Mouse (Mus musculus) lung, postnatal 0 days (tissue): Measurements from ENCODE around the gene Sox15. TPM values are rescaled to one million over a fixed set of nuclear protein-coding genes. Genes with fewer than 3 reads are reported as not detected.
A peak's percentile ranks its signal among the peaks of the same experiment; 100 is the strongest.

Source experiments
- ATAC-seq: fragments of 200-750 bp; cut with Nextera tagmentation; 2 replicates; pipeline ENCODE4 v1.8.0; 2017; ENCODE audit warnings: moderate library complexity
- DNase-seq: peaks from one replicate; pipeline ENCODE4 v3.0.0-alpha.2; 2016; ENCODE audit warnings: low spot score
- H3K27ac ChIP-seq: fragments of 300-500 bp; sonication (generic); 2 replicates; pipeline ENCODE4 v1.5.1; 2014; ENCODE audit warnings: antibody characterized with exemption, mild to moderate bottlenecking, low read length, mixed read lengths
- H3K27me3 ChIP-seq: fragments of 300-500 bp; sonication (generic); replicated peaks from 2 replicates; pipeline ENCODE4 v1.6.1; 2014; ENCODE audit warnings: low read length, mixed read lengths; ENCODE audit not compliant: insufficient read depth
- H3K36me3 ChIP-seq: fragments of 300-500 bp; sonication (generic); 2 replicates; pipeline ENCODE4 v1.6.1; 2014; ENCODE audit warnings: low read length, mixed read lengths; ENCODE audit not compliant: insufficient read depth
- H3K4me1 ChIP-seq: fragments of 300-500 bp; sonication (generic); 2 replicates; pipeline ENCODE4 v1.6.1; 2014; ENCODE audit warnings: antibody characterized with exemption, low read depth, low read length, mixed read lengths; ENCODE audit not compliant: insufficient read depth
- H3K4me2 ChIP-seq: fragments of 300-500 bp; sonication (generic); replicated peaks from 2 replicates; pipeline ENCODE4 v1.6.1; 2014; ENCODE audit warnings: low read depth, mild to moderate bottlenecking, low read length, moderate library complexity, mixed read lengths
- H3K4me3 ChIP-seq: fragments of 300-500 bp; sonication (generic); 2 replicates; pipeline ENCODE4 v1.5.1; 2014; ENCODE audit warnings: low read depth, low read length
- H3K9ac ChIP-seq: fragments of 300-500 bp; sonication (generic); replicated peaks from 2 replicates; pipeline ENCODE4 v1.6.1; 2014; ENCODE audit warnings: low read depth, mild to moderate bottlenecking
- H3K9me3 ChIP-seq: fragments of 300-500 bp; sonication (generic); 2 replicates; pipeline ENCODE4 v1.6.1; 2016; ENCODE audit warnings: low read length, mixed read lengths
- CTCF ChIP-seq: IDR thresholded peaks from 2 replicates; pipeline ENCODE4 v1.5.1; 2016; ENCODE audit warnings: antibody characterized with exemption, mild to moderate bottlenecking
- EP300 ChIP-seq: IDR thresholded peaks from 2 replicates; pipeline ENCODE4 v1.6.1; 2016; ENCODE audit warnings: antibody characterized with exemption, mild to moderate bottlenecking, control low read depth
- WGBS: fragments of 180-500 bp; shearing (Covaris S2); extraction: QIAGEN DNeasy Blood & Tissue Kit; methylation state at CpG from one replicate; pipeline ENCODE4 v1.1.7; 2014; 5-methylcytosine and 5-hydroxymethylcytosine counted together
- polyA plus RNA-seq: library from polyadenylated mRNA; unstranded; fragments of >200 nt; fragmentation: Nextera tagmentation; extraction: Ambion mirVana; gene quantifications from 2 replicates; pipeline ENCODE4 v1.2.1, GENCODE M21; 2015

Gene Sox15
- polyA plus RNA-seq, 1 experiment from 2014 or later: 0.14 TPM

- Histone ChIP-seq H3K36me3 (peaks cover 15% of the 10 kb centered on the region; the same call in 1 of the 2 replicates), H3K27ac (peak overlapping the region; percentile 96), H3K27me3 (no peaks in the 10 kb centered on the region), H3K4me3 (peak overlapping the region; percentile 54), H3K9me3 (no peaks in the 10 kb centered on the region), H3K4me2 (peak overlapping the region; percentile 52), H3K9ac (peak overlapping the region; percentile 43; the same call in 1 of the 2 replicates), H3K4me1 (peaks cover 12% of the 10 kb centered on the region; the same call in 1 of the 2 replicates)
- 70% methylated on average over 13 of the region's 13 CpGs for WGBS
- no peak for TF ChIP-seq CTCF
- no peak for TF ChIP-seq EP300
- ATAC-seq (no peak), DNase-seq (no peak)
Measured at GRCm38 (mm10) chr11:69662967-69663671, 8.0 kb downstream of the Sox15 start.

GRCm38 (mm10) chr11:69663795-69664194 is 8.7 kb downstream of the Sox15 start:
- no peak overlapping the region for H3K4me2 ChIP-seq
- 69% methylated on average over 6 of the region's 6 CpGs for WGBS
- peaks cover 12% of the 10 kb centered on the region; the same call in 1 of the 2 replicates for H3K4me1 ChIP-seq
- no peak for TF ChIP-seq EP300
- TF ChIP-seq CTCF: no peak
- no peak overlapping the region for H3K4me3 ChIP-seq
- peak overlapping the region; percentile 96 for H3K27ac ChIP-seq
- DNase-seq (peak; percentile 43), ATAC-seq (no peak)
- peaks cover 14% of the 10 kb centered on the region; the same call in 1 of the 2 replicates for H3K36me3 ChIP-seq
- no peaks in the 10 kb centered on the region for H3K27me3 ChIP-seq
- no peaks in the 10 kb centered on the region for H3K9me3 ChIP-seq
- no peak overlapping the region for H3K9ac ChIP-seq

- peaks cover 12% of the 10 kb centered on the region; the same call in 1 of the 2 replicates for H3K4me1 ChIP-seq
- no peak for DNase-seq
- H3K27me3 ChIP-seq: no peaks in the 10 kb centered on the region
- 0 out of 2 replicates have a peak overlapping the region, but pooled peaks have one; percentile 20 for H3K27ac ChIP-seq
- H3K36me3 ChIP-seq: peaks cover 19% of the 10 kb centered on the region; the same call in 1 of the 2 replicates
- no peak overlapping the region for H3K4me2 ChIP-seq
- no peaks in the 10 kb centered on the region for H3K9me3 ChIP-seq
- ATAC-seq: no peak
- H3K9ac ChIP-seq: no peak overlapping the region
- TF ChIP-seq EP300 (no peak), CTCF (no peak)
- 89% methylated on average over 7 of the region's 7 CpGs for WGBS
- no peak overlapping the region for H3K4me3 ChIP-seq
Measured at GRCm38 (mm10) chr11:69664841-69665240, 9.7 kb downstream of the Sox15 start.

GRCm38 (mm10) chr11:69665457-69665960 is 10.4 kb downstream of the Sox15 start:
- no peak for DNase-seq
- TF ChIP-seq CTCF (no peak), EP300 (no peak)
- Histone ChIP-seq H3K4me1 (peaks cover 12% of the 10 kb centered on the region; the same call in 1 of the 2 replicates), H3K9ac (no peak overlapping the region), H3K4me2 (no peak overlapping the region), H3K36me3 (peaks cover 22% of the 10 kb centered on the region; the same call in 1 of the 2 replicates), H3K27me3 (no peaks in the 10 kb centered on the region), H3K27ac (peak overlapping the region; percentile 20; the same call in 1 of the 2 replicates), H3K9me3 (no peaks in the 10 kb centered on the region), H3K4me3 (no peak overlapping the region)
- ATAC-seq: no peak
- WGBS: 55% methylated on average over 9 of the region's 9 CpGs

GRCm38 (mm10) chr11:69665961-69666664 is 11.0 kb downstream of the Sox15 start, which contains the start of gene Cd68:
Gene Cd68 (minus strand): TSS chr11:69666153.
- no peak within 1 kb of the TSS for H3K9ac ChIP-seq
- peaks cover 12% of the 10 kb centered on the region; the same call in 1 of the 2 replicates for H3K4me1 ChIP-seq
- H3K27me3 ChIP-seq: no peaks in the 10 kb centered on the region
- no peak within 1 kb of the TSS for H3K4me2 ChIP-seq
- DNase-seq (peak; percentile 89), ATAC-seq (peak; percentile 6; the same call in 1 of the 2 replicates)
- no peak within 1 kb of the TSS for H3K4me3 ChIP-seq
- WGBS: 27% methylated on average over 7 of the region's 7 CpGs
- TF ChIP-seq CTCF: no peak
- TF ChIP-seq EP300: peak; percentile 63
- no peaks in the 10 kb centered on the region for H3K9me3 ChIP-seq
- H3K36me3 ChIP-seq: peaks cover 22% of the 10 kb centered on the region; the same call in 1 of the 2 replicates
- H3K27ac ChIP-seq: peak within 1 kb of the TSS; percentile 20; the same call in 1 of the 2 replicates

GRCm38 (mm10) chr11:69666665-69667005 is 11.5 kb downstream of the Sox15 start:
- Histone ChIP-seq H3K9ac (no peak overlapping the region), H3K27ac (no peak overlapping the region; the same call in 1 of the 2 replicates), H3K4me3 (no peak overlapping the region), H3K36me3 (peaks cover 22% of the 10 kb centered on the region; the same call in 1 of the 2 replicates), H3K27me3 (no peaks in the 10 kb centered on the region), H3K9me3 (no peaks in the 10 kb centered on the region), H3K4me2 (no peak overlapping the region), H3K4me1 (peaks cover 8% of the 10 kb centered on the region; the same call in 1 of the 2 replicates)
- TF ChIP-seq CTCF (no peak), EP300 (no peak)
- DNase-seq: no peak
- WGBS: 89% methylated on average over 3 of the region's 3 CpGs
- no peak for ATAC-seq
